Mouse (Mus musculus): Measurements from ENCODE around the gene Rapgef3. TPM values are rescaled to one million over a fixed set of nuclear protein-coding genes. Genes with fewer than 3 reads are reported as not detected.

The Rapgef3 gene
- polyA plus RNA-seq, 1 experiment from 2014 or later = 18.7 TPM

DNA sequence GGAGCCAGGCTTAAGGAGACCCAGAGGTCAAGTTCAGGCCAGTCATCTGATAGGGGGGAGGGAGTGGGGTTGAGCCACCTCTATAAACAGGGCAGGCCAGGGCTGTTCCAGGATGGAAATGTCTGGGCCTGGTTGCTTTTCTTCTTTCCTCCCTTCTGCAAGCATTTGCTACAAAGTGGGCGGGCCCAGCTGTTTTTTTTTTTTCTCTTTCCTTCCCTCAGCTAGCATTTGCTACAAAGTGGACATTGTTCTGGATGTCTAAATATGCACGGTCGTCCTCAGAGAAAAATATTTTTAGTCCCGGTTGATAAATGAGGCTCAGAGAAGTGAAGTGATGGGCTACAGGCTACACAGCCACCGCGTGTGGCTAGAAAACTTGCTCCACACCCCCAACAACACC is 13.3 kb downstream of the Rapgef3 start:
- ATAC-seq = no peak

DNA sequence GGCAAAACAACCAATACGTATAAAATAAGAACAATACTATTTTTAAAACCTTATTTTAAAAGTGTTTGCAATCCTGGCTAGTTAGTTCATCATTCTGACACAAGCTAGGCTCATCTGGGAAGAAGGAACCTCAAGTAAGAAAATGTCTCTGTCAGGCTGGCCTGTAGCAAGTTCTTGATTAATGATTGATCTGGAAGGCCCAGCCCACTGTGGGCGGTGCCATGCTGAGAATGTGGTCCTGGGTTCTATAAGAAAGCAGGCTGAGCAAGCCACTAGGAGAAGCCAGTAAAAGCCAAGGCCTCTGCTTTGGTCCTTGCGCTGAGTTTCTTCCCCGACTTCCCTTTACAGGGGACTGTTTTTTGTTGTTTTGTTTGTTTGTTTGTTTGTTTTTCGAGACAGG is 15.3 kb downstream of the Rapgef3 start:
- Histone ChIP-seq H3K9me3 (ENCODE audit: low read length) (no peaks in the 10 kb centered on the region), H3K9ac (replicated peaks; ENCODE audit: low read depth) (no peak overlapping the region), H3K36me3 (ENCODE audit: insufficient read depth, low read length) (0 out of 2 replicates have a peak, but pooled peaks cover under 1% of the 10 kb centered on the region), H3K4me1 (ENCODE audit: insufficient read depth, low read depth, low read length) (peaks cover 3% of the 10 kb centered on the region; the same call in 1 of the 2 replicates), H3K4me3 (ENCODE audit: low read depth, low read length) (no peak overlapping the region), H3K27ac (ENCODE audit: low read length) (no peak overlapping the region), H3K4me2 (replicated peaks; ENCODE audit: low read depth, low read length) (no peak overlapping the region), H3K27me3 (replicated peaks; ENCODE audit: insufficient read depth, low read length) (no peaks in the 10 kb centered on the region)
- ATAC-seq = no peak
- 86% methylated on average over 5 of the region's 5 CpGs for WGBS
- TF ChIP-seq CTCF (IDR thresholded peaks at IDR 0.05) = no peak
- TF ChIP-seq EP300 (IDR thresholded peaks at IDR 0.05) = no peak
- DNase-seq (ENCODE audit: low spot score) = no peak

More for the DNA sequence above, 13.3 kb downstream of the Rapgef3 start:
- Histone ChIP-seq H3K9ac (replicated peaks; ENCODE audit: low read depth) (no peak overlapping the region), H3K4me3 (ENCODE audit: low read depth, low read length) (no peak overlapping the region), H3K36me3 (ENCODE audit: insufficient read depth, low read length) (peaks cover 13% of the 10 kb centered on the region; the same call in 1 of the 2 replicates), H3K4me2 (replicated peaks; ENCODE audit: low read depth, low read length) (no peak overlapping the region), H3K4me1 (ENCODE audit: insufficient read depth, low read depth, low read length) (peaks cover 3% of the 10 kb centered on the region; the same call in 1 of the 2 replicates), H3K27me3 (replicated peaks; ENCODE audit: insufficient read depth, low read length) (no peaks in the 10 kb centered on the region), H3K9me3 (ENCODE audit: low read length) (no peaks in the 10 kb centered on the region), H3K27ac (ENCODE audit: low read length) (no peak overlapping the region)
- 29% methylated on average over 6 of the region's 6 CpGs for WGBS
- no peak for DNase-seq (ENCODE audit: low spot score)
- no peak for TF ChIP-seq EP300 (IDR thresholded peaks at IDR 0.05)
- no peak for TF ChIP-seq CTCF (IDR thresholded peaks at IDR 0.05)

GRCm38 (mm10) chr15:97751676-97752075 is 16.1 kb downstream of the Rapgef3 start:
- H3K36me3 ChIP-seq (ENCODE audit: insufficient read depth, low read length) = no peaks in the 10 kb centered on the region
- H3K4me3 ChIP-seq (ENCODE audit: low read depth, low read length) = no peak overlapping the region
- no peaks in the 10 kb centered on the region for H3K9me3 ChIP-seq (ENCODE audit: low read length)
- H3K4me1 ChIP-seq (ENCODE audit: insufficient read depth, low read depth, low read length) = peaks cover 3% of the 10 kb centered on the region; the same call in 1 of the 2 replicates
- no peak overlapping the region for H3K27ac ChIP-seq (ENCODE audit: low read length)
- DNase-seq (ENCODE audit: low spot score) (peak; percentile 43), ATAC-seq (no peak)
- H3K27me3 ChIP-seq (replicated peaks; ENCODE audit: insufficient read depth, low read length) = no peaks in the 10 kb centered on the region
- no peak overlapping the region for H3K9ac ChIP-seq (replicated peaks; ENCODE audit: low read depth)
- TF ChIP-seq CTCF (IDR thresholded peaks at IDR 0.05) (peak; percentile 74), EP300 (IDR thresholded peaks at IDR 0.05) (no peak)
- 65% methylated on average over 2 of the region's 2 CpGs for WGBS
- H3K4me2 ChIP-seq (replicated peaks; ENCODE audit: low read depth, low read length) = no peak overlapping the region

GRCm38 (mm10) chr15:97750697-97751096 is 17.1 kb downstream of the Rapgef3 start:
- Histone ChIP-seq H3K27ac (ENCODE audit: low read length) (peak overlapping the region; percentile 51; the same call in 1 of the 2 replicates), H3K36me3 (ENCODE audit: insufficient read depth, low read length) (no peaks in the 10 kb centered on the region), H3K4me1 (ENCODE audit: insufficient read depth, low read depth, low read length) (peaks cover 3% of the 10 kb centered on the region; the same call in 1 of the 2 replicates), H3K4me2 (replicated peaks; ENCODE audit: low read depth, low read length) (no peak overlapping the region; the same call in 1 of the 2 replicates), H3K9ac (replicated peaks; ENCODE audit: low read depth) (no peak overlapping the region), H3K27me3 (replicated peaks; ENCODE audit: insufficient read depth, low read length) (no peaks in the 10 kb centered on the region), H3K4me3 (ENCODE audit: low read depth, low read length) (no peak overlapping the region), H3K9me3 (ENCODE audit: low read length) (no peaks in the 10 kb centered on the region)
- DNase-seq (ENCODE audit: low spot score) (peak; percentile 90), ATAC-seq (peak; percentile 95)
- 2% methylated on average over 12 of the region's 12 CpGs for WGBS
- no peak for TF ChIP-seq CTCF (IDR thresholded peaks at IDR 0.05)
- TF ChIP-seq EP300 (IDR thresholded peaks at IDR 0.05) = peak; percentile 56; the same call in 1 of the 2 replicates

- no peaks in the 10 kb centered on the region for H3K27me3 ChIP-seq (replicated peaks; ENCODE audit: insufficient read depth, low read length)
- H3K27ac ChIP-seq (ENCODE audit: low read length) = peak overlapping the region; percentile 51; the same call in 1 of the 2 replicates
- H3K4me1 ChIP-seq (ENCODE audit: insufficient read depth, low read depth, low read length) = peaks cover 3% of the 10 kb centered on the region; the same call in 1 of the 2 replicates
- 79% methylated on average over 12 of the region's 13 CpGs for WGBS
- TF ChIP-seq CTCF (IDR thresholded peaks at IDR 0.05) (no peak), EP300 (IDR thresholded peaks at IDR 0.05) (no peak)
- H3K36me3 ChIP-seq (ENCODE audit: insufficient read depth, low read length) = no peaks in the 10 kb centered on the region
- H3K9me3 ChIP-seq (ENCODE audit: low read length) = no peaks in the 10 kb centered on the region
- H3K4me2 ChIP-seq (replicated peaks; ENCODE audit: low read depth, low read length) = no peak overlapping the region
- no peak overlapping the region for H3K4me3 ChIP-seq (ENCODE audit: low read depth, low read length)
- H3K9ac ChIP-seq (replicated peaks; ENCODE audit: low read depth) = no peak overlapping the region
- ATAC-seq (no peak), DNase-seq (ENCODE audit: low spot score) (no peak)
Observed at GRCm38 (mm10) chr15:97749841-97750240, 17.9 kb downstream of the Rapgef3 start.

GRCm38 (mm10) chr15:97749397-97749796 is 18.4 kb downstream of the Rapgef3 start:
- Histone ChIP-seq H3K9me3 (ENCODE audit: low read length) (no peaks in the 10 kb centered on the region), H3K9ac (replicated peaks; ENCODE audit: low read depth) (no peak overlapping the region), H3K4me3 (ENCODE audit: low read depth, low read length) (no peak overlapping the region), H3K27ac (ENCODE audit: low read length) (no peak overlapping the region), H3K4me1 (ENCODE audit: insufficient read depth, low read depth, low read length) (0 out of 2 replicates have a peak, but pooled peaks cover 3% of the 10 kb centered on the region), H3K36me3 (ENCODE audit: insufficient read depth, low read length) (no peaks in the 10 kb centered on the region), H3K27me3 (replicated peaks; ENCODE audit: insufficient read depth, low read length) (no peaks in the 10 kb centered on the region), H3K4me2 (replicated peaks; ENCODE audit: low read depth, low read length) (no peak overlapping the region)
- TF ChIP-seq CTCF (IDR thresholded peaks at IDR 0.05) = no peak
- no peak for TF ChIP-seq EP300 (IDR thresholded peaks at IDR 0.05)
- DNase-seq (ENCODE audit: low spot score) (no peak), ATAC-seq (no peak)
- 91% methylated on average over 9 of the region's 9 CpGs for WGBS

Data from lung, postnatal 0 days (tissue).